Mouse (Mus musculus) ES-E14 (cell line): ENCODE results near the gene Cnpy1.

Experiments
- CHD2 ChIP-seq: IDR thresholded peaks from 2 replicates; pipeline ENCODE4 v1.6.1; 2014; ENCODE audit warnings: mild to moderate bottlenecking, low read depth, low read length, inconsistent platforms
- HCFC1 ChIP-seq: IDR thresholded peaks from 2 replicates; pipeline ENCODE4 v1.6.1; 2012; ENCODE audit warnings: low read length, inconsistent platforms, borderline replicate concordance; ENCODE audit not compliant: insufficient read depth
- MAFK ChIP-seq: IDR thresholded peaks from 2 replicates; pipeline ENCODE4 v1.6.1; 2014; ENCODE audit warnings: mild to moderate bottlenecking, low read depth, low read length, inconsistent platforms; ENCODE audit not compliant: insufficient read depth

- TF ChIP-seq HCFC1: no peak
- no peak for TF ChIP-seq MAFK
- TF ChIP-seq CHD2: no peak
These were observed 4.2 kb downstream of the Cnpy1 start for GRCm38 (mm10) chr5:28241423-28241822.
